Mouse (Mus musculus) megakaryocyte, embryonic 14.5 days (primary cell): ENCODE measurements at regions not wholly inside any gene's neighbourhood (a gene's known extent, or its start where the extent isn't known, plus 50 kb on each side); places are given as distances from the start of the nearest gene placed in this dataset.

Source experiments
- FLI1 ChIP-seq: IDR thresholded peaks from 2 replicates; pipeline ENCODE4 v1.6.1; 2012; ENCODE audit warnings: low read length, inconsistent platforms, mixed read lengths
- GATA1 ChIP-seq: IDR thresholded peaks from 3 replicates; pipeline ENCODE4 v1.6.1; 2012; ENCODE audit warnings: mixed read lengths, low read length, inconsistent platforms, borderline replicate concordance

DNA sequence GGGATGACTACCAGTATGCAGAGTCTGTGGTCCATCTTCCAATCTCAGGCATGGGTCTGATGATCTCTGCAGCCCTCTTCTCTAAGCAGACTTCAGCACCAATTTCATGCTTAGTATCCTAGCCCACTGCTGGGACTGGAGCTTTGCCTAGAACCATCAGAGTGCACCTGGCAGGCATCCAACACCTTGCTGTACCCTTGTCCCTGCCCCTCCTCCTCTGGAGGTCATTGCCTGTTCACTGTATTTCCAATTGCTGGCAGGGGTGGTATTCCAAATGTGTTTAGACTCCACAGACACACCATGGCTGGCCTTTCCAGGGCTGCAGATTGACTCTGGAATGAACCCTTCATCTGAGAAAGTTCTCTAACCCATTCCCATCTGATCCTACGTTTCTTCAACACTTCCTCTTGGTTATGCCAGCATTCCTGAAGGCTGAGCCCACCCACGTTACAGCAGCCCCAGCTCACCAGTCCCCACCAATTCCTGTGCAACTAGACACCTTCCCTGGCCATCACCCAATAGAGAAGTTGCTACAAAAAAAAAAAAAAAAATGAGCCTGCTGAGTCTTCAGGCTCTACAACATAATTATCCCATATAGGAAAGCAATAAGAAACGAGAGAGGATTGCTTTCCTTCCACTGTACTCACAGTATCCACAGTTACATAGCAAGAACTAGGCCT, 232.1 kb downstream of the Pax3 start:
- TF ChIP-seq FLI1 (no peak), GATA1 (no peak)
